Comparison of ENCODE assay signal across 10 mouse cellular contexts in genomic region chr11:103666181-103666906, GRCm38 (mm10). TPM values are rescaled to one million over a fixed set of nuclear protein-coding genes. Genes with fewer than 3 reads are reported as not detected.
DNase-seq lines count a peak whose midpoint lies in the region; ATAC-seq and TF ChIP-seq lines count a peak whose summit lies in the region.
"Had no signal": no experiment of that assay in that cellular context is flagged by ENCODE, and none has a peak within 500 bp of the region (broad histone marks: within the 10 kb centered on the region; RNA-seq: fewer than 3 reads in every experiment).

No protein-coding gene starts in this region.

- peaks cover 9% of the 10 kb centered on the region for H3K27me3 ChIP-seq in heart, embryonic 10.5 days (ENCODE audit: insufficient read depth, poor library complexity, severe bottlenecking)
- H3K27me3 ChIP-seq in thymus, adult 2 months (ENCODE audit: control insufficient read depth, insufficient read depth, low read length), result no peaks in the 10 kb centered on the region

- ATAC-seq in frontal cortex, adult (ENCODE audit: low TSS enrichment), result peak; percentile 80

- DNase-seq in adrenal gland, postnatal 14 days, result peak; percentile 63
- no peak for DNase-seq in adrenal gland, adult 2 months
- peak; percentile 82 to 89 for DNase-seq in left cerebral cortex, adult 18-20 months (ENCODE audit: low spot score in 2 of 2)
- DNase-seq in retina, embryonic 14.5 days (ENCODE audit: low spot score), result peak; percentile 69
- no peak for DNase-seq in heart, embryonic 10.5 days (ENCODE audit: low spot score)
- DNase-seq in thymus, adult 2 months, result no peak
- no peak for DNase-seq in lung, postnatal 14 days

- no peaks in the 10 kb centered on the region for H3K9me3 ChIP-seq in heart, embryonic 10.5 days
- H3K9me3 ChIP-seq: limb, embryonic 12.5 days had no signal

- H3K4me3 ChIP-seq in heart, embryonic 10.5 days, result no peak overlapping the region
- no peak overlapping the region for H3K4me3 ChIP-seq in thymus, adult 2 months (ENCODE audit: control insufficient read depth, insufficient read depth, low read length)
- H3K4me3 ChIP-seq: limb, embryonic 12.5 days had no signal

- H3K36me3 ChIP-seq in heart, embryonic 10.5 days, result no peaks in the 10 kb centered on the region
- H3K36me3 ChIP-seq in thymus, adult 2 months (ENCODE audit: control insufficient read depth, insufficient read depth, low read length), result no peaks in the 10 kb centered on the region
- H3K36me3 ChIP-seq: limb, embryonic 12.5 days had no signal

- no peak for TF ChIP-seq POLR2A in thymus, adult 2 months (IDR thresholded peaks at IDR 0.05; ENCODE audit: control insufficient read depth, extremely low read depth, insufficient read depth, low read length, poor library complexity)

- 32% methylated on average over 10 of the region's 10 CpGs for WGBS in heart, embryonic 10.5 days
- WGBS in thymus, adult 2 months, result 61% methylated on average over 10 of the region's 10 CpGs

- no peak for TF ChIP-seq CTCF in thymus, adult 2 months (IDR thresholded peaks at IDR 0.05; ENCODE audit: borderline replicate concordance, control insufficient read depth, extremely low read depth, insufficient read depth, low read length, poor library complexity)

- H3K27ac ChIP-seq in heart, embryonic 10.5 days, result no peak overlapping the region
- H3K27ac ChIP-seq in thymus, adult 2 months (ENCODE audit: control insufficient read depth, insufficient read depth, low read length), result no peak overlapping the region
- H3K27ac ChIP-seq: limb, embryonic 12.5 days had no signal

- peaks cover 7% of the 10 kb centered on the region; the same call in 1 of the 2 replicates for H3K4me1 ChIP-seq in heart, embryonic 10.5 days
- no peaks in the 10 kb centered on the region; the same call in 1 of the 2 replicates for H3K4me1 ChIP-seq in thymus, adult 2 months (replicated peaks; ENCODE audit: control insufficient read depth, insufficient read depth, low read length)

RNA-seq across cellular contexts. Expression of gene Rprml, which starts 17.0 kb away (rescaled TPM):
- not detected in 2 replicates for total RNA-seq in adrenal gland, postnatal 14 days (2021)
- under 1 TPM in 1 of 2 experiments, not detected in 1; 0.48 TPM for total RNA-seq in adrenal gland, adult 2 months (2021)
- 1.1 and 1.2 TPM in 2 replicates for polyA plus RNA-seq in adrenal gland, adult 2 months (2012; rRNA removed)
- 10 to 100 TPM; 84.7 to 92.0 TPM for total RNA-seq in left cerebral cortex, adult 18-20 months (2021)
- polyA plus RNA-seq in heart, embryonic 10.5 days (2016; fragmentation: Nextera tagmentation; extraction: Ambion mirVana), result 0.48 TPM in 1 of 2 replicates, not detected in the other
- polyA plus RNA-seq in thymus, adult 2 months (2012; rRNA removed), result 0.09 TPM in 1 of 2 replicates, not detected in the other
- polyA plus RNA-seq: limb, embryonic 12.5 days had no signal

RNA-seq across cellular contexts. Expression of gene Lyzl6, which starts 27.7 kb away (rescaled TPM):
- total RNA-seq in adrenal gland, postnatal 14 days (2021), result not detected in 2 replicates
- total RNA-seq in adrenal gland, adult 2 months (2021), result not detected
- not detected in 2 replicates for polyA plus RNA-seq in adrenal gland, adult 2 months (2012; rRNA removed)
- total RNA-seq in left cerebral cortex, adult 18-20 months (2021), result not detected
- polyA plus RNA-seq in heart, embryonic 10.5 days (2016; fragmentation: Nextera tagmentation; extraction: Ambion mirVana), result not detected in 2 replicates
- not detected in 2 replicates for polyA plus RNA-seq in thymus, adult 2 months (2012; rRNA removed)
- polyA plus RNA-seq: limb, embryonic 12.5 days; neural tube, embryonic 11.5 days had no signal

RNA-seq across cellular contexts. Expression of gene Gosr2, which starts 31.4 kb away (rescaled TPM):
- total RNA-seq in adrenal gland, postnatal 14 days (2021), result 72.3 and 74.8 TPM in 2 replicates
- total RNA-seq in adrenal gland, adult 2 months (2021), result 100 to 1,000 TPM in 1 of 2 experiments, 10 to 100 TPM in 1; 82.7 to 101 TPM
- polyA plus RNA-seq in adrenal gland, adult 2 months (2012; rRNA removed), result 56.3 and 76.7 TPM in 2 replicates
- 10 to 100 TPM; 70.3 to 80.4 TPM for total RNA-seq in left cerebral cortex, adult 18-20 months (2021)
- 80.1 and 86.4 TPM in 2 replicates for polyA plus RNA-seq in heart, embryonic 10.5 days (2016; fragmentation: Nextera tagmentation; extraction: Ambion mirVana)
- 99.8 and 101 TPM in 2 replicates for polyA plus RNA-seq in thymus, adult 2 months (2012; rRNA removed)

RNA-seq across cellular contexts. Expression of gene Gm884, which starts 45.4 kb away (rescaled TPM):
- total RNA-seq in adrenal gland, postnatal 14 days (2021), result not detected in 2 replicates
- not detected for total RNA-seq in adrenal gland, adult 2 months (2021)
- not detected in 2 replicates for polyA plus RNA-seq in adrenal gland, adult 2 months (2012; rRNA removed)
- total RNA-seq in left cerebral cortex, adult 18-20 months (2021), result under 1 TPM; 0.02 to 0.05 TPM
- polyA plus RNA-seq in heart, embryonic 10.5 days (2016; fragmentation: Nextera tagmentation; extraction: Ambion mirVana), result not detected in 2 replicates
- polyA plus RNA-seq in thymus, adult 2 months (2012; rRNA removed), result not detected in 2 replicates
- polyA plus RNA-seq: limb, embryonic 12.5 days; neural tube, embryonic 11.5 days had no signal

Comparison
In these comparisons a context has a peak if more than half of its experiments do, and no peak if none do; other contexts are left out.
1. DNase-seq: peak in adrenal gland, postnatal 14 days (single experiment), left cerebral cortex, adult 18-20 months (2 of 2) and retina, embryonic 14.5 days (single experiment); none in adrenal gland, adult 2 months (single experiment), heart, embryonic 10.5 days (single experiment), thymus, adult 2 months (single experiment) and lung, postnatal 14 days (single experiment).
2. RNA of gene Rprml, which starts 17.0 kb away (total RNA-seq): 84.7 to 92.0 TPM in left cerebral cortex, adult 18-20 months; 0.48 TPM in adrenal gland, adult 2 months and not detected in adrenal gland, postnatal 14 days; every median in the first group is over 10 times any median in the second.